Mouse (Mus musculus) brain, embryonic 14.5 days (tissue): ENCODE results near the gene Tle6. TPM values are rescaled to one million over a fixed set of nuclear protein-coding genes. Genes with fewer than 3 reads are reported as not detected.
A peak's percentile ranks its signal among the peaks of the same experiment; 100 is the strongest.

Experiments
- DNase-seq: peaks from one replicate; pipeline ENCODE4 v3.0.0-alpha.2; 2011; ENCODE audit warnings: low read depth
- CTCF ChIP-seq: fragments of 200-500 bp; IDR thresholded peaks from 2 replicates; pipeline ENCODE4 v1.5.1; 2012; ENCODE audit warnings: inconsistent platforms, mild to moderate bottlenecking, moderate library complexity, borderline replicate concordance; ENCODE audit not compliant: insufficient read depth, insufficient read length; ENCODE audit errors: extremely low read depth
- POLR2A ChIP-seq: fragments of 200-500 bp; IDR thresholded peaks from 2 replicates; pipeline ENCODE4 v1.6.1; 2012; ENCODE audit warnings: mild to moderate bottlenecking, inconsistent platforms, borderline replicate concordance; ENCODE audit not compliant: poor library complexity, insufficient read depth, insufficient read length, severe bottlenecking; ENCODE audit errors: extremely low read depth
- polyA plus RNA-seq: library from polyadenylated mRNA; depleted of rRNA; stranded (reverse); fragments of >200 nt; gene quantifications from 2 replicates; pipeline ENCODE4 v1.2.3, GENCODE M21; 2012

The Tle6 gene
- polyA plus RNA-seq, 1 experiment, result 5.3 TPM

DNA sequence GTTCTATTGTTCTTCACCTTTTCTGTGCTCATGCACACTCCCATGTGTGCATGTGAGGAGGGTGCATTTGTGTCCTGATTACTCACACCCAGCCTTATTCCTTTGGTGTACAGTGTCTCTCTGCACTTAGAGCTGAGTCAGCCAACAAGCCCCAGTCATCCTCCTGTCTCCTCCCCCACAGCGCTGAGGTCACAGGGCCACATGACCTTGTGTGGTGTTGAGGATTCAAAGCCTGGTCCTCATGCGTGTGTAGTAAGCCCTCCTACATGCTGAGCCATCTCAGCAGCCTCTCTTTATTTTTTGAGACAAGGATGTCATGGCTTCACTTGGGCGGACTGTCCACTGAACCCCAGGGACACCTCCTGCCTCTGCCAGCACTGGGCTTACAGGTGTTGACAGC, 11.9 kb upstream of the Tle6 start:
- no peak for DNase-seq
- TF ChIP-seq CTCF (no peak), POLR2A (no peak)

DNA sequence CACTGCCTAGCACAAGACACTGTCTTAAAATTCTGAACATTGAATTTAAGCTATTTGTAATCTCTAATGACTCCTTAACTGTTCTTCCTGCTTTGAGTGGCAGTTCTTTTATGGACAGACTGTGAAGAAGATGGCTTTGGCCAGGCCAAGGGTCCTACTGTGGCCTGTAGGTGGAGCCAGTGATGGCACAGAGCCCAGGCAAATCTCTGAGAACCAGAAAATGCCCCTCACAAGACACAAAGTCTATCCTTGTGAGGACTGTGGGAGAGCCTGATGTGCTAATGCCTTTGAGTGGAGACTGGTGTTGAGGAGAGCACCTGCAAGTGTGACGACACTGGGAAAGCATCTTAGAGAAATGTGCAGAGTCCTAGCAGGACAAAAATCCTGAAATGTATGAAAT, 7.4 kb upstream of the Tle6 start:
- DNase-seq, result no peak
- TF ChIP-seq POLR2A (no peak), CTCF (no peak)

DNA sequence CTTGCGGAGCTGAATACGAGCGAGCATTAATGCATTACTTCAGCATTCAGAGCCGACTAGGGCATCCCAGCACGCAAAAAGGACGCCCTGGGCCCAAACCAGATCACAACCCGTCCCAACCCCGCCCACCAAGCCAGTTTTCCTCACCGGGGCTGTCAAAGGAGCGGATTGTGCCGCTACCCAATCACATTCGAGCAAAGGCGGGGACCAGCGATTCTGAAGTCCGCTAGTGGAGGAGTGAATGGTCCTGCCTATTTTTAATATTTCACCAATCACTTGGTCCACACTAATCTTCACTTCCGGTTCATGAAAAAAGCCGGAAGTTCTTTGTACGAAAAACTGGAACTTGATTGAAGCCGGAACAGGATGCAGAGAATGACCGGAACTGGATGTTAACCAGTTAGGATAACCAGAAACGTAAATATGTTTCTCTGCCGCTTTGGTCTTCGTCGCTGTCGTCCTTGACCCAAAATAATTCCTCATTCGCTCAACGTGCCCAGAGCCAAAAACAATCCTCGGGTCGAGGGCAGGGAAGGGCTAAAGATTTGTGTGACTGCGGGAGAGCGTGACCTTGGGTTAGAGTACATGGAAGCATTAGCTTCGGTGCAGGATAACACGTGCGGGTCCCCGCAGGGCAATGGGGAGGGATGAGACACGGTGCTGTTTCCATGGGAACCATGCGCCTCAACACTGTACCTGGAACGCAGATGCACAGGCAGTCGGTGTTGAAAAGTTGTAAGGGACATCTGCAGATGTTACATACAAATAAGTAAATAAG, 5.3 kb upstream of the Tle6 start, which contains the start of gene BC025920:
BC025920 (plus strand) TSS at position 297 of the 778 bp plus-strand sequence.
- peak; percentile 99 for DNase-seq
- TF ChIP-seq CTCF (no peak), POLR2A (peak; percentile 52; the same call in 1 of the 2 replicates)

DNA sequence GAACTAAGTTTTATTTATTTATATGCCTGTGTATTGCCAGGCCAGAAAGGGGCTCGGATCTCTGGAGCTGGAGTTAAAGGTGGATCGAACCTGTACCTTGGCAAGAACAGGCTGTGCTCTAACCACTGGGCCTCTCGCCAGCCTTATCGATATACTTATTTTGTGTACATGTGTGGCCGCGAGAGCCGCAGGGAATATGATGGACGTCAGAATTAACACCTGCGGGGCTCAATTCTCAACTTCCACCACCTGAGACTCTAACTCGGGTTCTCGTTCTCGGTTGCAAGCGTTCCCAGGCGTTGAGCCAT, 4.7 kb upstream of the Tle6 start:
- TF ChIP-seq CTCF (no peak), POLR2A (no peak)
- DNase-seq, result no peak

DNA sequence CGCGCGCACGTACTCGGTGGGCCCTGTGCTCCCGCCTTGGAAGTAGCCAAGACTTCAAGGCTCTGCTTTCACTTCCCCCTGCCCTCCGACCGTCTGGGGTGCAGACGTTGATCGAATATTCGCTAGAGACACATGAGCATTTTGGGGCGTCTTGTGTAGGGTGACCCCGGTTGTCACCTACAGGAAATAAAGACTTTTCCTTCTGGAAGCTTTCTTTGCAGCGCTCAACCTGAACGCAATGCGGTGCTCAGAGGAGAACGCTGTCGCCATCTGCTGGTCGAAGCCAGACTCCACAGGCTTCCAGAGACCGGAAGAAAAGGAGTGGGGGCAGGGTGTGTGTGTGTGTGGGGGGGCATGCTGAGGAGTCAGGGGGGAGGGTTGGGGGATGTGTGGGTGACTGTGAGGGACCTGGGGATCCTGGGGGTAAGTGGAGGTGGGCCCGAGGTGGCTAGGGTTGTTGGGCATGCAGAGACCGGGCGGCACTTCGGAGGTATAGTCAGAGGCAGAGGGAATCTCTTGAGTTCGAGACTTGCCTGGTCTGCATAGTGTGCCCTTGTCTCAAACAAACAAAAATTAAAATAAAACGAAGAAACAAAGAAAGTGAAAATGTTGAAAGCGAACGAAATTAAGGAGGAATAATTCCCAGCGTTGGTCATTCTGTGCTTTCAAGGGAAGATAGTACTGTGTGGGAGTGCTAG, 4.2 kb upstream of the Tle6 start:
- peak; percentile 93 for TF ChIP-seq CTCF
- TF ChIP-seq POLR2A, result no peak
- DNase-seq, result peak; percentile 93

DNA sequence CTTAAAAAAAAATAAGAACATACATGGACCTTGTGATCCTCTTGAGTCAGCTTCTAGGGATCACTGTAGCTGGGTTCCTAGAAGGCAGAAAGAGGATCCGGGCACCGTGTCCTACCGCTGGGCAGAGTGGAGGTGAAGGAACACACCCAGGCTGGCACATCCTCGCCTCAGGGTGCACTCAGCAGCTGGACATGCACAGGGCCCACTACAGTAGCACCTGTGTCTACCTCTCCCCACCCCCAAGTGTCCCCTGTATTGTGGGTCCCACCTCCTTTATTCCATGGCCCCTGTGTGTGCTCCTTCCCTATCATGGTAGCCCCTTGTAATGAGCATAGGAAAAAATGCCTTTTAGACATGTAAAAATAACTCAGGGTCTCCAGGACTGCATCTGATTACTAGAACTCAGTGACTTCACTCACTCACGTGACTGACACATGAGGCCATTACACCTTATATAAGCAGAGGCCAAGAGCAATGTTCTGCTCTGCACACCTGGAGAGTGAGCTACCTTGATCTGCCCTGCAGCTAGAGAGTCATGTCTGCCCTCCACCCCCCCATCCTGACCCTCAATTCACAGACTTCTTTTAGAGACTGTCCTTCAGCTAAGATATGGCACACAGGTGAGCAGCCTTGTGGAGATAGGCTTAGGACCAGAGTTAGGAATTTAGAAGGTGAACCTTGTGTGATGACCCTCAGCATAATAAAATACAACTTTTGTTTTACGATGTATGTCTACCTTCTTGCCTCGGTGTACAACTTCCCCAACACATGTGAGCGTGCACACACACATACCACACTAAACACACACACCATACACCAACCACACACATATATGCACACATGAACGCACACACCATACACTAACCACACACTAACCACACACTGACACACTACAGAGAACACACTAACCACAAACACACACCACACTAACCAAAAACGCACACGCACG, 3.4 kb upstream of the Tle6 start:
- DNase-seq, result no peak
- TF ChIP-seq POLR2A (no peak), CTCF (no peak)

DNA sequence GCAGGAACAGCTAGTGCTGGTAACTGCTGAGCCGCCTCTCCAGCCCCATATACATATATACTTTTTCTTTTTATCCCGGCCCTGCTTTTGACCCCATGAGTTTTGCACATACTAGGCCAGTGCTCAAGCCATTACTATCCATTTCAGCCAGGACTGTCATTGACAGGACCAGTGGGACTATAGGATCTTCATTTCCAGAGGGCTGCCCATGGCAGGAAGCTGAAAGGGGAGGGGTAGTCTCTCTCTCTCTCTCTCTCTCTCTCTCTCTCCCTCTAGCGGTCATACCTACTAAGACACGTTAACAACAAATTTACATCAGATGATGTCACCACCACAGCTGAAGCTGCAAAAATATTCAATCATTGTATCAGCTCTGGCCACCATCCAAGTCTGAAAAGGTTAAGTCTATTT, 1.9 kb upstream of the Tle6 start:
- DNase-seq, result peak; percentile 85
- peak; percentile 62; the same call in 1 of the 2 replicates for TF ChIP-seq CTCF
- TF ChIP-seq POLR2A, result no peak

DNA sequence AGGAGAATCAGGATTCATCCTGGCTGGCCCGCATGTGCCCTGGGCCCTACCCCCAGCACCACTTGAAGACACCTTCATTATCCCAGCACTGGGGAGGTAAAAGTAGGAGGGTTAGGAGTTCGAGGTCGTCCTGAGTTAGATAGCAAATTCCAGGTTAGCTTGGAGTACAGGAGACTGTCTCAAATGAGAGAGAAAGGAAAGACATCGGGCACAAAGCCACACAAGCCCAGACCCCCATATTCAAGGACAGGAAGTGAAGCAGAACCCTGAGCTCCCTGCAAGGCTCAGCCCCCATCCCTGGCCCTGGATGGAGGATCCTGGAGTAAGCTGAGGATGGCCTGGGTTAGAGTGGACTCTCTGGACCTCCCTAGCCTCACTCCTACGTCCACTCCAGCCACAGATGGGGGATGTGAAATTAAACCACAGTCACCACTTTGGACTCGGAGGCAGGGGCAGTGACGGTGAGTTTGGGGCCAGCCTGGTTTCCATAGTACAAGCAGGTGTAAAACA, 578 bp upstream of the Tle6 start:
- TF ChIP-seq POLR2A (no peak), CTCF (no peak)
- DNase-seq, result no peak

DNA sequence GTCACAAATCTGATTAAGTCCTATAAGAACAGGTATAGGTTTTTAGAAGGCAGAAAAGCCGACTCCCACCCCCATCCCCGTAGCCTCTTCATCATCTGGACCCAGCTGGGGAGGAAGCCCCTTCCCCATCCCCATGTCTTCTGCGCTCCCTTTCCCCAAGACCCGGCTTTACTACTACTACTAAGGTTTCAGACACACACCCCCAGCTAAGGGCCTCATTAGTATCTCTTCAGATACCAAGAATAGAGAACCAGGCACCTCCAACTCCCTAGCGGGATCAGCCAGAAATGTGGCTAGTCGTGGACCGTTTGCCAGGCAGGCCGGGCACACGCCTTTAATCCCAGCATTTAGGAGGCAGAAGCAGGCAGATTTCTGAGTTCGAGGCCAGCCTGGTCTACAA, 777 bp downstream of the Tle6 start:
- TF ChIP-seq POLR2A (no peak), CTCF (no peak)
- no peak for DNase-seq

DNA sequence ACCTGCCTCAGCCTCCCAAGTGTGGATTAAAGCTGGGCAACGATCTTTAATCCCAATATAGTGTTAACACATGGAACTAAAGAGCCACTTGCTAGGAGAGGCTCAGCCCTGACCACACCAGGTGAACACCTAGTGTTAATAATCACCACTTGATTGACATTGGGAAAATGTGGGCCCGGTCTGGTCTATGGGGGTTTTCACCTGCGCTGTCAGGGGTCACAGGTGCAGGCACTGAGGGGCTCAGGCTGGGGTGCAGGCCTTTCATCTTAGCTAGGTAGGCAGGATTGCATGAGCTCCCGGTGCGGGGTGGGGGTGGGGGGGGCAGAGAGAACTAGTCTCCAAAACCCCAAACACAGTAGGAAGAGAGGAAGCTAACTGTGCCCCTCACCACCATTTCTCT, 1.2 kb downstream of the Tle6 start:
- TF ChIP-seq POLR2A (no peak), CTCF (no peak)
- DNase-seq, result no peak

DNA sequence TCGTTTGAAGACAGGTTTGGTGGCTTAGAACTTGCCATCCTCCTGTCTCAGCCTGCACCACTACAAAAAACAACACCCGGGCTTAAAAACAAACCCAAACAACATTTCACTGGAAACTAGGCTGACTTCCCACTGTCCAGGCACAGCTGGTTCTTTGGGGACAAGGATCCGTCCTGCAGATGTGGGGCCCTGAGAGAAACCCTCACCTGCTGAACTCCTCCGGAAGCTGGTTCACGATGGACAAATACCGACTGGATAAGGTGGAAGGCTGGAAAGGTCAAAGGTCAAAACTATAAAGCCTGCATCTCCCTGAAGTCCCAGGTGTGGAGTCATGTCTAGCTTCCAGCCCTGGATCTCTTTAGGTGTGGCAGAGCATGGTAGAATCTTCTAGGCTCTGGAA, 2.0 kb downstream of the Tle6 start:
- TF ChIP-seq CTCF (no peak), POLR2A (no peak)
- no peak for DNase-seq

DNA sequence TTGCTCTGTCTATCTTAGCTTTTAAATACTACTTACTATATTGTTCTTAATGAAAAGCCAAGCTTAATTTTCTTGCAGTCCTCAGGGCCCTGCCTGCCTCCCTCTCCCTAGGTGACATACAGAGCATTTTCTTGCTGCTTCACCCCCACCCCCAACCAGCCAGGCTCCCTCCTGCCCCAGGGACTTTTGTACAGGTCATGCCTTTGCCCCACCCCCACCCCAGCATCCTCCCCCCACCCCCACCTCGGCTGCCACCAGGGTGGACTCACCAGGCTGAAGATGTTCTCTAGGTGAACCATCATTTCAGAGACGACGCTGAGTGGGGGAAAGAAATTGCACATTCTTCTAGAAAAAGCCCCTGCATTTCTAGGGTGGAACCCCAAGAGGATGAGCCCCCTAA, 2.5 kb downstream of the Tle6 start:
- DNase-seq, result no peak
- TF ChIP-seq POLR2A, result no peak
- no peak for TF ChIP-seq CTCF
